Mouse (Mus musculus) 416B (cell line): ENCODE results near the gene Ghsr.
"Not testable (repeated sequence)": the region's sequence is repeated elsewhere in the genome, so short reads cannot be mapped to it uniquely, and the experiment has no call there.

Source experiments
- DNase-seq: peaks from one replicate; pipeline ENCODE4 v3.0.0; 2011; ENCODE audit warnings: low read depth

Ghsr gene

GRCm38 (mm10) chr3:27371276-27371621, at the start of gene Ghsr:
Gene Ghsr, plus strand, starts transcription at chr3:27371351.
- no peak for DNase-seq

- DNase-seq = no peak
Observed at GRCm38 (mm10) chr3:27322591-27322990, 48.6 kb upstream of the Ghsr start.

- no peak for DNase-seq
Observed at GRCm38 (mm10) chr3:27323551-27323950, 47.6 kb upstream of the Ghsr start.

GRCm38 (mm10) chr3:27326633-27327191, 44.4 kb upstream of the Ghsr start:
- DNase-seq = no peak

- no peak for DNase-seq
Observed at GRCm38 (mm10) chr3:27330706-27331105, 40.4 kb upstream of the Ghsr start.

GRCm38 (mm10) chr3:27338437-27338836, 32.7 kb upstream of the Ghsr start:
- DNase-seq = peak; percentile 82

GRCm38 (mm10) chr3:27338887-27339286, 32.3 kb upstream of the Ghsr start:
- DNase-seq = no peak

GRCm38 (mm10) chr3:27340757-27341156, 30.4 kb upstream of the Ghsr start:
- DNase-seq = no peak

- DNase-seq = no peak
Observed at GRCm38 (mm10) chr3:27342462-27342861, 28.7 kb upstream of the Ghsr start.

GRCm38 (mm10) chr3:27345526-27345925, 25.6 kb upstream of the Ghsr start:
- peak; percentile 88 for DNase-seq

GRCm38 (mm10) chr3:27348462-27348861, 22.7 kb upstream of the Ghsr start:
- no peak for DNase-seq

- peak; percentile 28 for DNase-seq
Observed at GRCm38 (mm10) chr3:27351105-27351504, 20.0 kb upstream of the Ghsr start.

- DNase-seq = no peak
Observed at GRCm38 (mm10) chr3:27359100-27359720, 11.9 kb upstream of the Ghsr start.

- DNase-seq = peak; percentile 43
Observed at GRCm38 (mm10) chr3:27370125-27370524, 1.0 kb upstream of the Ghsr start.

- no peak for DNase-seq
Observed at GRCm38 (mm10) chr3:27370582-27371275, 422 bp upstream of the Ghsr start.

- no peak for DNase-seq
Observed at GRCm38 (mm10) chr3:27371725-27372650, 837 bp downstream of the Ghsr start.

- DNase-seq = no peak
Observed at GRCm38 (mm10) chr3:27374396-27374795, 3.2 kb downstream of the Ghsr start.

- no peak for DNase-seq
Observed at GRCm38 (mm10) chr3:27377935-27378334, 6.8 kb downstream of the Ghsr start.

- DNase-seq = no peak
Observed at GRCm38 (mm10) chr3:27384836-27385235, 13.7 kb downstream of the Ghsr start.

- DNase-seq = no peak
Observed at GRCm38 (mm10) chr3:27389923-27390322, 18.8 kb downstream of the Ghsr start.

- DNase-seq = not testable (repeated sequence)
Observed at GRCm38 (mm10) chr3:27400996-27401395, 29.8 kb downstream of the Ghsr start.

GRCm38 (mm10) chr3:27406440-27406839, 35.3 kb downstream of the Ghsr start:
- DNase-seq = no peak
